Mouse (Mus musculus): Measurements from ENCODE around the gene Cep41.

DNA sequence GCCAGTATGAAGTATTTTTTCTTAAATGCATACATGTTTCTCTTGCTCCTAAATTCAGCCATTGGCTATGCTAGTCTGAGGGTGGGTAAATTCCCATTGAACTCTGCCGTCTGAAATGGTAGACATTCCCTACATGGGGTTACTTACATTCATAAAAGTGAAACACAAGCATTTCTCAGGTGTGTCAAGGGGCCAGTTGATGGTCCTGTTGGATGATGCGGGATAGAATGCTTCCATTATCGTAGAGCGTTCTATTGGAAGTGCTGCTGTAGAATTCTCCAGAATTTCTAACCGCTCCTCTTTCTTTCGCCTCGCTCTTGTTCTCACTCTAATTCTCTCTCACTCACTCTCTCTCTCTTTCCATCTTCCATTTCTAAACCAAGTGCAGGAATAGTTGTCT lies 82.8 kb downstream of the Cep41 start, which contains the start of gene Cpa5:
- TF ChIP-seq EP300 (optimal IDR thresholded peaks at IDR 0.05): no peak
- no peak for TF ChIP-seq CTCF (IDR thresholded peaks at IDR 0.05; ENCODE audit: low read depth)

All from stomach, postnatal 0 days (tissue).